Mouse (Mus musculus) spleen, embryonic (tissue): ENCODE results near the gene Qars.

Experiments used
- CTCF ChIA-PET: fragments of 350-600 bp; sonication (Branson Sonifier 250); formaldehyde crosslinking; loops from one replicate; lab custom pipeline; 2022; lab: Charles Lee

The Qars gene

DNA sequence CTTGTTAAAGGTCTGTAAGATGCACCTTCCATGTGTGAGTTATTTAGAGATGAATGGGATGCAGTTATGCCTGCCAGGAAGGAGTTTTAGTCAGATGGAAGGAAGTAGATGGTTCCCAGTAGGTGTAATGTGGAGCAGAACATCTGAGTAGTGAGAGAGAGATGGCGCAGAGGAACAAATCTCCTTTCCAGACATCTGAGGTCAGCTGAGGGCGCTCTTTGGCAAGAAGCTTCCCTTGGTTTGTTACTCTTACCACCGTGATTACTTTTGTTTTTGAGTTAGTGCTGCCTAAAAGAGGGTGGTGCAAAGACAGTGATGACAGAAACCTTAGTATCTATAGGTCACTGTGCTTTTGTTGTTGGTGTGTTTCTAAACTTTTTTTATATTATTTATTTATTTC, 17.9 kb downstream of the Qars start:
- CTCF ChIA-PET, result interaction anchor here (0.7 kb wide), 1 partner anchor 44 kb away, joined by 3 read pairs; the partner anchor contains the start of gene Dalrd3

DNA sequence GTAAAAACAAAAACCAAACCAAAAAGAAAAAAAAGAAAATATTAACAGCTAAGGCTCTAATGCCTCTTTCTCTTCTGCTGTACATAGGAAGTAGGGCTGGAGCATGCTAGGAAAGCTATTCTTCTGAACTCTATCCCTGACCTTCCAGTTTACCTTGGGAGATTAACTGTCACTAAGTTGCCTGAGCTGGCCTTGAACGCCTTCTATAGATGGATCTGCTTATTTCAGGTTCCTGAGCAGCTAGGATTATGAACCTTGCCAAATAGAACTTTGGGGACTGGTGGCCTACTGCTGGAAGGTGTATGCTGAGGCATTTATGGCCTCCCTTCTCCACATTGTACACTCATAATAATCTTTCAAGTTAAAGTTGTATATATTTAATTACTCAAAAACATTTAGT, 23.4 kb downstream of the Qars start:
- CTCF ChIA-PET, result interaction anchor here (0.8 kb wide), 1 partner anchor 37 kb away, joined by 3 read pairs; the partner anchor contains the start of gene Ndufaf3

DNA sequence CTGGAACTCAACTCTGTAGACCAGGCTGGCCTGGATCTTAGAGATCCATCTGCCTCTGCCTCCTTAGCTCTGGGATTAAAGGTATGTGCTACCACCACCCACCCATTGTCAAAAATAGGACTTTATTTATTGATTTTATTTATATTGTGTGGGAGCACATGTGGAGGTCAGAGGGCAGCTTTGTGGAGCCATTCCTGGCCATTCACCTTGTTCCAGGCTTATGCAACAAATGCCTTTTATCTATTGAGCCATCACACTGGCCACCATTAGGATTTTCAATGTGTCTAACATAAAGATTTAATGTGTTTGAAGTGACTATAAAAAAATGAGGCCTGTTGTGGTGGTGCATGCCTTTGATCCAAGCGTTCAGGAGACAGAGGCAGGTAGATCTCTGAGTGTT, 24.0 kb downstream of the Qars start:
- CTCF ChIA-PET, result no interaction called here

DNA sequence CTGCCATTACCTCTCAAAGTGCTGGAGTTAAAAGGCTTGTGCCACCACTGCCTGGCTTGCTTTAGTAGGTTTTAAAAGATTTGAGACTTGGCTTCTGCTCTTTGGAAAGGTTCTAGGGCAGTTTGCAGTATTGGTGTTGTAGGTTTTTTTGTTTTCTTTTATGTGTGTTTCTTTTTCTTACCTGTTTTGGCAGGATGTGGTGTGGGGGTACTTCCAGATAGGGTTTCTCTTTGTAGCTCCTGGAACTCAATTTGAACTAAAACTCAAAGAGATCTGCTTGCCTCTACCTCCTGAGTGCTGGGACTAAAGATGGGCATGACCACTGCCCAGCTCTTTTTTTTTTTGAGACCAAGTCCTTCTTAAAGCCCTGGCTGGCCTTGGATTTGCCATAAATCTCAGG, 33.3 kb downstream of the Qars start:
- CTCF ChIA-PET, result interaction anchor here (0.7 kb wide), 1 partner anchor 344 kb away, joined by 3 read pairs; no protein-coding TSS in a partner anchor

DNA sequence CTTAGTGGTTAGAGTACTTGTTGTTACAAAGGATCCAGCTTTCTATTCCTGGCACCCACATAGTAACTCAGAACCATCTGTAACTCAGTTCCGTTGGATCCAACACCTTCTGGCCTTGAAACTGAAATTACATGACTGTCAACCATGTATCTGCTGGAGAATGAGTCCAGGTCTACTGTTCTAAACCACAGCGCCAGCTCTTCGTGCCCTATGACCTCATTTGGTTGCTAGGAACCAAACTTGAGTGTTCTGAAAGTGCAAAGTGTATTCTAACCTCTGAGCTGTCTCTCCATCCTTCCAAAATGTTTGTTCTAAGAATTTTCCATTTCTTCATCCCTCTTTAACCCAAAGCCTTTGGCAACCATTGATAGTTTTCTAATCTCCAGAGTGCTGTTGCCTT, 38.5 kb downstream of the Qars start:
- CTCF ChIA-PET, result no interaction called here

DNA sequence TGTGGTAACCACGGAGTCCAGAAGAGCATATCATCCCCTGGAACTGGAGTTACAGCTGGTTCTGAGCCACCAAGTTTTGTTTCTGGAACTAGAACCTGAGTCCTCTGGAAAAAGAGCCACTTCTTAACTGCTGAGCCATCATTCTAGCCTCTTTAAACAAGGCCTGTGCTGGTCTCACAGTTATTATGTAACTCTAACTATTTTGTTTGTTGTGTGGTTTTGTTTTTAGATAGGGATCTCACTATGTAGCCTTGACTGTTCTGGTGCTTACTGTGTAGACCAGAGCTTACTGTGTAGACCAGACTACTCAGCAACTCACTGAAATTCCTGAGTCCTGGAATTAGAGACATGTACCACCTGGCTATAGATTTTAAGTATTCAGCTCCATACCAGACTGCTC, 39.4 kb downstream of the Qars start:
- CTCF ChIA-PET, result no interaction called here

DNA sequence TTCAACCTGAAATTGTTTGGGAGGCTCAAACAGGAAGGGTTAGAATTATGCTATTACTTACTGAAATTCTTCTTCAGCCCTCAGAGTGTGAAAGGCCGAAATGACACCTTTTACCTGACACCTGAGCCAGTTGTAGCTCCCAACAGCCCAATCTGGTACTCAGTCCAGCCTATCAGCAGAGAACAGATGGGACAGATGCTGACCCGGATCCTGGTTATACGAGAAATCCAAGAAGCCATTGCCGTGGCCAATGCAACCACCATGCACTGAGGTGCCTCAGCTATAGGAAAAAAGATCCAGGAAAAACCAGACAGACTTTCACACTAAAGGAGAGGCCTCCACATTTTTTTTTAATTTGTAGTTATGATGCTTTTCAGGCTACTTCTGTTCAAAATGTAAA, 51.7 kb downstream of the Qars start:
- CTCF ChIA-PET, result interaction anchor here (0.6 kb wide), 1 partner anchor 37 kb away, joined by 4 read pairs; no protein-coding TSS in a partner anchor

DNA sequence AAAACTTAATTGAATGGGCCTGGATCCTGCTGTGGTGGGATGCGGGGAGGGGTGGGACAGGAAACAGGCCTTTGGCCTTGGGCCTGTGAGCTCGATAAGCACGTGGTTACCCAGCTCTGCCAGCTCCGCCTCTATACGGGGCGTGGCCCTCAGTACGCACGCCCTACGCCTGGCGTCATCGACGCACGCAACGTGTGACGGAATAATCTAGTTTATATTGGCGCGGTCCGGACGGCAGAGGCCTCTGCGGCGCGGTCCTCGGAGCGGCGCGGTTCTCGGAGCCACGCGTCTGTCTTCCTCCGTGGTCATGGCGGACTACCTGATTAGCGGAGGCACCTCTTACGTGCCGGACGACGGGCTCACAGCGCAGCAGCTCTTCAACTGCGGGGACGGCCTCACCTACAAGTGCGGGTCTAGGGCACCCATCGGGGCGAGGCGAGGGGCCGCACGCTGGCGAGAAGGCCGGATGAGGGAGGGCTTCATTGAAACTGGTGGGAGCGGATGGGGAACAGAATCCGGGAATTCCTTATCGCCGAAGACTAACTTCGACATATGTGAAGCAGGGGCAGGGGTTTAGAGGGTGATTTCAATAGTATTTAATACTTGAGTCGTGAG, 52.8 kb downstream of the Qars start, which contains the start of gene Impdh2:
Gene Impdh2 (plus strand): TSS at position 60 of the 615 bp plus-strand sequence.
- CTCF ChIA-PET, result interaction anchor here (0.7 kb wide), 2 partner anchors 24 to 51 kb away, joined by 6 to 9 read pairs; no protein-coding TSS in a partner anchor

DNA sequence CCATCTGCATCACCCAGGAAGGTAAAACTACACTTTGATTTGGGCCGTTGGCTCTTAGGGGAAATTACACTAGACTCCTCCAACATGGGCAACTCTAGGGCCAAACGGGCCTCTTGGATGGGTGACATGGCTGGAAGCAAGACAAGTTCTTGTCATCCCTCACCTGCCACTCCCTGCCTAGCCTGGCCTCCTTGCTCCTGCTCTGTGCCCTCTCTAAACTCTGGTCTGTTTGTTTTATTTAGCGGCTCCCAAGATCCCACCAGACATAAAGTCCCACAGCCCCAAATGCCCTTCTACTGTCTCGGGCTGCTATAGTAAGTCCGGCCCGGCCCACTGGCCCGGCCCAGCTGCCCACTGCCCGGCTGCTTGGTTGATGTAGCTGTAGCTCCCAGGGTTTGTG, 56.2 kb downstream of the Qars start:
- CTCF ChIA-PET, result no interaction called here

DNA sequence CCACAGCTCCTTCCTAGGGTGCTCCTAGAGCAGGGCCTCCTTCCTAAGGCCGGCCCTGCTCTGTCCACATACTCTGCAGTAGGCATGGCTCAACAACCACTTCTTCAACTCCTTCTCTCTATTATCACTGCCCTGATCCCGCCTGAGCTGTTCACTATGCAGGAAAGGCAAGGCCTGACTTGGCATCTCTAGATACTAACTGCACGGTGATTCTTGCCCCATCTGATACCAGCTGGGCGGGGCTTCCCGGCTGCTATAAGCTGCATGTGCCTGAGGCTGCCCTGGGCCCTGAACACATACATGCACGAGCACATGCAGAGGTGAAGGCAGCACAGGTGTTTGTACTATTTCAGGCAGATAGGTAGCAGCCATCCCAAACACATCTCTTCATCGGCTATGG, 56.6 kb downstream of the Qars start:
- CTCF ChIA-PET, result no interaction called here
